Mouse (Mus musculus): ENCODE measurements around the gene Cox14. TPM values are rescaled to one million over a fixed set of nuclear protein-coding genes. Genes with fewer than 3 reads are reported as not detected.

Gene Cox14
- total RNA-seq, 2 experiments from 2014 or later: 181 to 213 TPM

Other genes with a start within 250 kb of the Cox14 start
- 10 to 100 TPM; 28.9 to 31.6 TPM for gene Faim2, start 197.5 kb upstream of the Cox14 start, total RNA-seq (2021)
- gene Aqp2, start 146.6 kb upstream of the Cox14 start, total RNA-seq (2021): 1 to 10 TPM; 1.4 to 2.5 TPM
- gene Aqp5, start 134.8 kb upstream of the Cox14 start, total RNA-seq (2021): 1 to 10 TPM; 1.2 to 2.1 TPM
- not detected for gene Aqp6, start 124.2 kb upstream of the Cox14 start, total RNA-seq (2021)
- gene Racgap1, start 74.0 kb upstream of the Cox14 start, total RNA-seq (2021): 1 to 10 TPM; 3.1 to 3.3 TPM
- gene Asic1, start 55.2 kb upstream of the Cox14 start, total RNA-seq (2021): under 1 TPM; 0.50 to 0.70 TPM
- 10 to 100 TPM; 43.1 to 44.2 TPM for gene Smarcd1, start 23.5 kb upstream of the Cox14 start, total RNA-seq (2021)
- 10 to 100 TPM; 19.1 to 42.3 TPM for gene Gm17349, start 20.1 kb upstream of the Cox14 start, total RNA-seq (2021)
- 1,000 to 10,000 TPM; 1,249 to 2,641 TPM for gene Gpd1, start 8.1 kb upstream of the Cox14 start, total RNA-seq (2021)
- 10 to 100 TPM; 40.8 to 53.7 TPM for gene Cers5, start 47.3 kb downstream of the Cox14 start, total RNA-seq (2021)
- gene Lima1, start 149.8 kb downstream of the Cox14 start, total RNA-seq (2021): 10 to 100 TPM; 35.4 to 39.9 TPM
- under 1 TPM; 0.20 to 0.67 TPM for gene Fam186a, start 241.4 kb downstream of the Cox14 start, total RNA-seq (2021)
- 10 to 100 TPM; 76.8 to 80.8 TPM for gene Larp4, start 244.4 kb downstream of the Cox14 start, total RNA-seq (2021)